Mouse (Mus musculus): ENCODE measurements around the gene H1fx. TPM values are rescaled to one million over a fixed set of nuclear protein-coding genes. Genes with fewer than 3 reads are reported as not detected.

The H1fx gene
- 41.3 and 74.2 TPM in 2 replicates for polyA plus RNA-seq (2014; fragmentation: Nextera tagmentation; extraction: Ambion mirVana)

DNA sequence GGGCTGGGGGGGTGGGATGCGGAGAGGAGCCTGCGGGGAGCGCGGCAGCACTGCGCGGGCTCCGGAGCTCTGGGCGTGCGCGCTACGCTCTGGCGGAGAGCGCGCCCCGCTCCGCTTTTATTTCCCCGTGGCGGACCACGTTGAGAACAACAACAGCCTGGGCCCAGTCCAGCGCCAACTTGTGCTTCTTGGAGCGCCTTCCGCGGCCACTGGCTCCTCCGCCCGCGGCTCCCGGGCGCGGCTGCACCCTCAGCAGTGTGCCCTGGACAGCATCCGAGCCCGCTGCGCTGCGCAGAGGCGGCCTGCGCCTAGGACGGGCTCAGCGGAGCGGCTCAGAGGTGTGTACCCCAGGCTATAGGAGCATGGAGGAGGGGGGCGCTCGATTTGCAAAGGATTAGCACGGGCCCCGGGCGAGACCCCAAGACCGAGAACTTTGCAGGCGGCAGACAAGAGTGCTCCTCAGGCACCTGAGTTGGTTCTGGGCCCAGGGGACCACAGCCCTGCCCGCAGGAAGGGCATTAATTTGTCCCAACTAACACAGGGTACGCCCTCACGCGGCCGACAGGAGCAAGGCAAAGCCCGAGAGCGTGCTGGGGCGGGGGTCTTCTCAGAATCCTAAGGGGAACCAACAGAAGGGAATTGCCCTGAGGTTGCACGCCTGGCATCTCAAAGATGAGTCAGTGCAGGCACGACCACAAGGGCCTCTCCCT lies at the start of gene H1fx:
Gene H1fx, minus strand, starts transcription at position 91 of the 710 bp plus-strand sequence.
- H3K27ac ChIP-seq (ENCODE audit: low read depth, low read length), result peak within 1 kb of the TSS; percentile 89
- H3K27me3 ChIP-seq (ENCODE audit: control insufficient read depth, insufficient read depth, low read length), result no peaks in the 10 kb centered on the region
- H3K4me2 ChIP-seq (replicated peaks; ENCODE audit: low read depth, low read length), result peak within 1 kb of the TSS; percentile 84
- DNase-seq (ENCODE audit: low spot score), result peak; percentile 96
- H3K9me3 ChIP-seq (ENCODE audit: control insufficient read depth, low read length), result no peaks in the 10 kb centered on the region
- peak within 1 kb of the TSS; percentile 99 for H3K9ac ChIP-seq (ENCODE audit: low read depth, low read length)
- H3K4me1 ChIP-seq (replicated peaks; ENCODE audit: control insufficient read depth, insufficient read depth, low read length), result peaks cover 10% of the 10 kb centered on the region; the same call in 1 of the 2 replicates
- peak; percentile 85 for ATAC-seq (ENCODE audit: low FRiP score)
- 0% methylated on average over 53 of the region's 55 CpGs for WGBS
- H3K4me3 ChIP-seq (ENCODE audit: low read depth, low read length), result peak within 1 kb of the TSS; percentile 97
- 0 out of 2 replicates have a peak, but pooled peaks cover 2% of the 10 kb centered on the region for H3K36me3 ChIP-seq (ENCODE audit: control insufficient read depth, insufficient read depth, low read length)

DNA sequence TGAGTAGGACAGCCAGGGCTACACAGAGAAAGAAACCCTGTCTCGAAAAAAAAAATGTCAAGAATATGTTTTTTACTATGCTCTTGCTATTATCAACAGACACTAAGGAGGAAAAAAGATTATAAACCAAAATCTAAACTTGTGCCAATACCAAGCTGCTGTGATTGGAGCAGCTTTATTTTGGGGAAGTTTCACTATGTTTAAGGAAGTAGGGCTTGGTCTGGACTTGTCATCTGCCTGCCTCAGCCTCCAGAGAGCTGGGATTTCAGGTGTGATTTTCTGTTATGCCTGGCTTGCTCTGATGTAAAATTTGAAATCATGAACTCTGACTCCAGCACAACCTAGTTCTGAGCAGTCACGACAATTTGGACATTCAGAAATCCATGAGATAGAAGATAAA lies 49.0 kb upstream of the H1fx start:
- Histone ChIP-seq H3K9ac (ENCODE audit: low read depth, low read length) (no peak overlapping the region), H3K4me1 (replicated peaks; ENCODE audit: control insufficient read depth, insufficient read depth, low read length) (no peaks in the 10 kb centered on the region), H3K27me3 (ENCODE audit: control insufficient read depth, insufficient read depth, low read length) (no peaks in the 10 kb centered on the region), H3K4me2 (replicated peaks; ENCODE audit: low read depth, low read length) (no peak overlapping the region), H3K27ac (ENCODE audit: low read depth, low read length) (no peak overlapping the region), H3K4me3 (ENCODE audit: low read depth, low read length) (no peak overlapping the region), H3K36me3 (ENCODE audit: control insufficient read depth, insufficient read depth, low read length) (no peaks in the 10 kb centered on the region), H3K9me3 (ENCODE audit: control insufficient read depth, low read length) (no peaks in the 10 kb centered on the region)
- no peak for DNase-seq (ENCODE audit: low spot score)
- WGBS, result 89% methylated on average over 2 of the region's 2 CpGs
- ATAC-seq (ENCODE audit: low FRiP score), result no peak

DNA sequence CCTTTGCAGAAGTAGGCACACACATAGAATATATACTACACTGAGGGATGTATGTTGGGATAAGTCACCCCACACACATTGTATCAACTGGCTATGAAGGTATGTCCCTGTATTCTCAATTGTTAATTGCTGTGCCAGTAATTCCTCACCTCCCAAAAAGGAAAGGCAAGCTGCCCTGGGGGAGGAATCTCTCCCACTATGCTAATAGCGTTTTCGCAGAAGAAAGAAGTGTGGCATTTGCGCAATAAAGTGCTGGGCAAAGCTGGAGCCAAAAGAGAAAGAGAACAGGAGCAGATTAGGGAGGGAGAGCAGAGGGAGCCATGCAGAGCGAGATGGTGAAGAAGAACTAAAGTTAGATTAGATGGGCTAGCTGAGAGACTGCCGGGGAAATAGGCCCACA lies 46.0 kb upstream of the H1fx start:
- Histone ChIP-seq H3K4me3 (ENCODE audit: low read depth, low read length) (no peak overlapping the region), H3K4me2 (replicated peaks; ENCODE audit: low read depth, low read length) (no peak overlapping the region), H3K4me1 (replicated peaks; ENCODE audit: control insufficient read depth, insufficient read depth, low read length) (no peaks in the 10 kb centered on the region), H3K27me3 (ENCODE audit: control insufficient read depth, insufficient read depth, low read length) (no peaks in the 10 kb centered on the region), H3K9ac (ENCODE audit: low read depth, low read length) (no peak overlapping the region), H3K36me3 (ENCODE audit: control insufficient read depth, insufficient read depth, low read length) (no peaks in the 10 kb centered on the region), H3K27ac (ENCODE audit: low read depth, low read length) (no peak overlapping the region), H3K9me3 (ENCODE audit: control insufficient read depth, low read length) (no peaks in the 10 kb centered on the region)
- WGBS, result 83% methylated on average over 5 of the region's 5 CpGs
- DNase-seq (ENCODE audit: low spot score), result no peak
- ATAC-seq (ENCODE audit: low FRiP score), result no peak

DNA sequence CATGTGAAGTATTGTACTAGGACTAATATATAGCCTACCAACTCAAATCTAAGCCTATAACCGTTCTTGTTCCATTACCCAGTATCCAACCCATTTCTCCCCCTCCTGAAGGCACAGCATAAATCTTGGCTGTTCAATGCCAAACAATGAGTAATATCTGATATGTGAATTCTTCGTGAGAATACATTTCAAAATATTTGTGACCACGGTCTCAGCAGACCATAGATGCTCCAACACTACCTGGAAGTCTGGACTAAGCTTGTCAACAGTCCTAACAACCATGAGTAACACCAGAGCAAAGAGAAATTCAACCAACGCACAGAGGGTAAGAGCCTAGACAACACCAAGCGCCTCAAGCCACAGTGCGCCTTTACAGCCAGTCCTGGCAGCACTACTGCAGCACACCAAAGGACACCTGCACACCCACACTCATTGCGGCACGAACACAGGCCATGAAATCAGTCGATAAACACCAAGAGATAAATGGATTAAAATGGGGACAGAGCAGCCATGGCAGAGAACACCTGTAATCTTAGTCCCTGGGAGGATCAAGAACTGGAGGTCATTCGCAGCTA lies 42.0 kb upstream of the H1fx start:
- WGBS, result 95% methylated on average over 10 of the region's 10 CpGs
- no peak overlapping the region for H3K4me2 ChIP-seq (replicated peaks; ENCODE audit: low read depth, low read length)

DNA sequence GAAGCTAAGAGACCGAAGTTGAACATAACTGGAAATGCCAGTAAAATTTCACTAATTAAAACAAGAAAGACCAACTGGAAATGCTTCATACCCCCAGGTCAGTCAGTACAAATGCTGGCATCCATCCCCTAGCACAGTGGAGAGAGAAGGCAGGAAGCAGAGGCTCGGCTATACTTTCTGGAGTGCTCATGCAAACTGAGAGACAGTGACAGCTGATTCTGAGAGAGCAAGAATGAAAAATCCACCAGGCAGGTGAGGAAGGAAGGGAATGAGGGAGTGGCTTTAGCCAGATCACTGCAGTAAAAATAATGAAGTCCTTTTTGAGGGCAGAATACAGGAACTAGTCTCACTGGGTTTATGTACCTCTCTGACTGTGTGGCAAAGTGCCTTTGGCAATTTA lies 37.7 kb upstream of the H1fx start:
- DNase-seq (ENCODE audit: low spot score) (no peak), ATAC-seq (ENCODE audit: low FRiP score) (no peak)
- H3K9me3 ChIP-seq (ENCODE audit: control insufficient read depth, low read length), result no peaks in the 10 kb centered on the region
- no peak overlapping the region for H3K27ac ChIP-seq (ENCODE audit: low read depth, low read length)
- no peak overlapping the region for H3K9ac ChIP-seq (ENCODE audit: low read depth, low read length)
- H3K4me1 ChIP-seq (replicated peaks; ENCODE audit: control insufficient read depth, insufficient read depth, low read length), result no peaks in the 10 kb centered on the region
- H3K27me3 ChIP-seq (ENCODE audit: control insufficient read depth, insufficient read depth, low read length), result no peaks in the 10 kb centered on the region
- no peak overlapping the region for H3K4me3 ChIP-seq (ENCODE audit: low read depth, low read length)
- H3K36me3 ChIP-seq (ENCODE audit: control insufficient read depth, insufficient read depth, low read length), result no peaks in the 10 kb centered on the region
- H3K4me2 ChIP-seq (replicated peaks; ENCODE audit: low read depth, low read length), result no peak overlapping the region
- WGBS, result 87% methylated on average over 2 of the region's 2 CpGs

More for the DNA sequence above, 42.0 kb upstream of the H1fx start:
- H3K9ac ChIP-seq (ENCODE audit: low read depth, low read length), result no peak overlapping the region
- H3K4me3 ChIP-seq (ENCODE audit: low read depth, low read length), result no peak overlapping the region
- DNase-seq (ENCODE audit: low spot score), result no peak
- no peaks in the 10 kb centered on the region for H3K4me1 ChIP-seq (replicated peaks; ENCODE audit: control insufficient read depth, insufficient read depth, low read length)
- no peak for ATAC-seq (ENCODE audit: low FRiP score)
- H3K27ac ChIP-seq (ENCODE audit: low read depth, low read length), result no peak overlapping the region
- H3K9me3 ChIP-seq (ENCODE audit: control insufficient read depth, low read length), result no peaks in the 10 kb centered on the region
- H3K27me3 ChIP-seq (ENCODE audit: control insufficient read depth, insufficient read depth, low read length), result no peaks in the 10 kb centered on the region
- H3K36me3 ChIP-seq (ENCODE audit: control insufficient read depth, insufficient read depth, low read length), result no peaks in the 10 kb centered on the region

DNA sequence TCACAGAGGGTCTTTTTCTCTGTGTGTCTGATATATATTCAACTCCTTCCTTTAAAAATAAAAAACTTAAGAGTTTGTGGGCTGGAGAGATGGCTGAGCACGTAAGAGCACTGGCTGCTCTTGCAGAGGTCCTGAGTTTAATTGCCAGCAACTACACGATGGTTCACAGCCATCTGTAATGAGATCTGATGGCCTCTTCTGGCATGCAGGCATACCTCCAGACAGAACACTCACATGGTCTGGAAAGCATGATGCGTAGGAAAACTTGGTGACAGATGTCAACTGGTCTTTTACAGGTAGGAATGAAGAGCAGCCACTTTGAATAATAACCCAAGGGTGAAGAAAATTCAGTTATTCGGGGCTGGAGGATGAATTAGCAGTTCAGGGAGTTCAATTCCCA lies 36.4 kb upstream of the H1fx start:
- Histone ChIP-seq H3K27ac (ENCODE audit: low read depth, low read length) (no peak overlapping the region), H3K4me2 (replicated peaks; ENCODE audit: low read depth, low read length) (no peak overlapping the region), H3K9ac (ENCODE audit: low read depth, low read length) (no peak overlapping the region), H3K9me3 (ENCODE audit: control insufficient read depth, low read length) (no peaks in the 10 kb centered on the region), H3K4me3 (ENCODE audit: low read depth, low read length) (no peak overlapping the region), H3K4me1 (replicated peaks; ENCODE audit: control insufficient read depth, insufficient read depth, low read length) (no peaks in the 10 kb centered on the region), H3K36me3 (ENCODE audit: control insufficient read depth, insufficient read depth, low read length) (no peaks in the 10 kb centered on the region), H3K27me3 (ENCODE audit: control insufficient read depth, insufficient read depth, low read length) (no peaks in the 10 kb centered on the region)
- DNase-seq (ENCODE audit: low spot score) (no peak), ATAC-seq (ENCODE audit: low FRiP score) (no peak)
- WGBS, result 77% methylated on average over 4 of the region's 4 CpGs

DNA sequence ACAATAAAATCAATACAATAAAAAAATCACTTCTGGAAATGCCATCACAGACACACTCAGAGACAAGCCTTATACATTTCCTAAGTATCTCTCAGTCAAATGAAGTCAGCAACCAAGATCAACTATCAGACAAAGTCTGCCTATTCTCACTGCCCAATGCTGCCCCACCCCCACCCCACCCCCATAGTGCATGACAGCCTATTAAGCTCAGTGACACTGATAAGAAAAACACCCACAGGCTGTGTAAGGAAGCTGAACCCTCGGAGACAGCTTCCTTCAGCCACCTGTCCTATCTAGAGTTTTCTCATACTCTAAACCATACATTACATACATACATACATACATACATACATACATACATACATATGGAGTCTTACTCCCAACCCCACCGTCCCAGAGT lies 34.4 kb upstream of the H1fx start:
- peaks cover 2% of the 10 kb centered on the region; the same call in 1 of the 2 replicates for H3K36me3 ChIP-seq (ENCODE audit: control insufficient read depth, insufficient read depth, low read length)
- H3K9ac ChIP-seq (ENCODE audit: low read depth, low read length), result no peak overlapping the region
- WGBS, result 87% methylated on average over 2 of the region's 2 CpGs
- no peaks in the 10 kb centered on the region for H3K27me3 ChIP-seq (ENCODE audit: control insufficient read depth, insufficient read depth, low read length)
- H3K27ac ChIP-seq (ENCODE audit: low read depth, low read length), result no peak overlapping the region
- ATAC-seq (ENCODE audit: low FRiP score) (no peak), DNase-seq (ENCODE audit: low spot score) (no peak)
- no peak overlapping the region for H3K4me2 ChIP-seq (replicated peaks; ENCODE audit: low read depth, low read length)
- H3K4me1 ChIP-seq (replicated peaks; ENCODE audit: control insufficient read depth, insufficient read depth, low read length), result no peaks in the 10 kb centered on the region
- H3K4me3 ChIP-seq (ENCODE audit: low read depth, low read length), result no peak overlapping the region
- H3K9me3 ChIP-seq (ENCODE audit: control insufficient read depth, low read length), result no peaks in the 10 kb centered on the region

DNA sequence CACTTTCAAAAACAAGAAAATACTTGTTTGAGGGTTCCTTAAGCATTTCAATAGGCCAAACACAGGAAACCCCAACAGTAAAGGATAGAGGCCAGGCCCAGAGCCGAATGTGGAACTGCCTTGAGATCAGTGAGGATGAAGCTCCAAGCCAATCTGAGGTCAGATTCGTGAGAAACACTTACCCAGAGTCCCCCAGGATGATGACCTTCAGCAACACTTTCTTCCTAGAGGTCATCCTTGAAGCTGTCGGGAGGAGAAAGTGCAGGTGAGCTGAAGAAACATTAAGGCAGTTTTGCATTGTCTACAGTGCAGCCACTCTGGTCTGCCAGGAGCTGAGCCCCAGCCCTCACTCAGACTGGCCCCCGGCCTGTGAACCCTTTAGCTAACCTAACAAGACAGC lies 32.0 kb upstream of the H1fx start:
- DNase-seq (ENCODE audit: low spot score) (no peak), ATAC-seq (ENCODE audit: low FRiP score) (no peak)
- Histone ChIP-seq H3K4me1 (replicated peaks; ENCODE audit: control insufficient read depth, insufficient read depth, low read length) (no peaks in the 10 kb centered on the region), H3K27ac (ENCODE audit: low read depth, low read length) (no peak overlapping the region), H3K36me3 (ENCODE audit: control insufficient read depth, insufficient read depth, low read length) (peaks cover 2% of the 10 kb centered on the region; the same call in 1 of the 2 replicates), H3K4me2 (replicated peaks; ENCODE audit: low read depth, low read length) (no peak overlapping the region), H3K4me3 (ENCODE audit: low read depth, low read length) (no peak overlapping the region), H3K9ac (ENCODE audit: low read depth, low read length) (no peak overlapping the region), H3K9me3 (ENCODE audit: control insufficient read depth, low read length) (no peaks in the 10 kb centered on the region), H3K27me3 (ENCODE audit: control insufficient read depth, insufficient read depth, low read length) (no peaks in the 10 kb centered on the region)
- WGBS, result 91% methylated on average over 4 of the region's 4 CpGs

DNA sequence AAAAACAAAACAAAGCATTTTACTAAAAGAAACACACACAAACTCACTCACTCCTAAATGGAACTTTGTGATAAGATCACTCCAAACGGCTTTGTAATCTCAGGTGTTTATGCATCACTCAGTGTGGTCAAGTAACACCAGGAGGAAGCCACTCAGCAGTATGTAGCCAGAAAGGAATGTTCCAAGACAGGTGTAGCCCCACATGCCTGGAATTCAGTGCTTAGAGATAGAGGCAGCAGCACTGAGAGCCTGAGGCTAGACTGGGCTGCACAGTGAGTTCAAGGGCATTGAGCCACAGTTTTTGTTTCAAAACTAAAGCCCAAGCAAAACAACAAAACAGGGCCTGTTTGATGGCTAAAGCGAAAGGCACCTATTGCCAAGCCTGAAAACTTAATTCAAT lies 31.2 kb upstream of the H1fx start:
- Histone ChIP-seq H3K4me3 (ENCODE audit: low read depth, low read length) (no peak overlapping the region), H3K27me3 (ENCODE audit: control insufficient read depth, insufficient read depth, low read length) (no peaks in the 10 kb centered on the region), H3K27ac (ENCODE audit: low read depth, low read length) (no peak overlapping the region), H3K4me2 (replicated peaks; ENCODE audit: low read depth, low read length) (no peak overlapping the region), H3K36me3 (ENCODE audit: control insufficient read depth, insufficient read depth, low read length) (peaks cover 2% of the 10 kb centered on the region; the same call in 1 of the 2 replicates), H3K9me3 (ENCODE audit: control insufficient read depth, low read length) (no peaks in the 10 kb centered on the region), H3K9ac (ENCODE audit: low read depth, low read length) (no peak overlapping the region), H3K4me1 (replicated peaks; ENCODE audit: control insufficient read depth, insufficient read depth, low read length) (no peaks in the 10 kb centered on the region)
- 97% methylated on average over 2 of the region's 2 CpGs for WGBS
- no peak for ATAC-seq (ENCODE audit: low FRiP score)
- DNase-seq (ENCODE audit: low spot score), result no peak

Measured in hindbrain, embryonic 11.5 days (tissue).